Mouse (Mus musculus): ENCODE results near the gene Kcnj1.

The Kcnj1 gene

DNA sequence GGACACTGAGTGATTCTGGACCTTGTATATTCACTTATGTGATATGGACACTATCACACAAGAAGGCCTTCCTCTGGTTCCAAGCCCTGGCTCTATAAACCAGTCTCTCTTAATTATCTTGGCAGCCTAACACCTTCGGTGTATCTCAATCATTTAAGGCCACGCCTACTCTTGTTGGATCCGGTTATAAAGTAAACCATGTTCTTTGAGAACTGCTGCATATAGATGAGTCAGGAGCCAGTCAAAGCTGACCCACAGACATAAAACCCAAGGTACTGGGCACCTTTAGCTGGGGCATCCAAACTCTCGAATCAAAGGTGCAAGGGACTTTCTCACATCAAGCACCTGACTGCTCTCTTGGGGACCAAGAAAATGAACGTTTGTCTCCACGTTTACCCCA is at the start of gene Kcnj1:
Gene Kcnj1, plus strand, starts transcription at position 292 of the 400 bp plus-strand sequence.
- DNase-seq (ENCODE audit: low spot score in 2 of 2) = no peak

DNA sequence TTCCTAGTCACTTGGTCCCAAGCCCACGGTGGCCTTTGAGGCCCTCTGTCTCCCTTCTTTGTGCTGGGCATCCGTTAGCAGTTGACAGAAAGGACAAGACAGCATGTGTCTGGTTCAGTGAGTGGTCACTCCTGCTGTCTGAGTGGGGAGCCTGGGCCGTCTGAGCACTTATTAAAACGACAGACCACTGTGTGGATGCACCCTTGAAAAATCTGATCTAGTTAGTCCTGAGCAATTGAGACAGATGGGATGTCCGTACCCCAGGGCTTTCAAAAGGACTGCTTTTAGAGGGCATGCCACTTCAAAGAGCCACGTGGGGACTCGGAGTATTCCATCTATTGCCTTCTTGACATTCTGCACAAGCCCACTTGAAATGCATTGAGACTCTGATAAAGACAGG is 48.7 kb upstream of the Kcnj1 start:
- DNase-seq (ENCODE audit: low spot score in 2 of 2) = no peak

DNA sequence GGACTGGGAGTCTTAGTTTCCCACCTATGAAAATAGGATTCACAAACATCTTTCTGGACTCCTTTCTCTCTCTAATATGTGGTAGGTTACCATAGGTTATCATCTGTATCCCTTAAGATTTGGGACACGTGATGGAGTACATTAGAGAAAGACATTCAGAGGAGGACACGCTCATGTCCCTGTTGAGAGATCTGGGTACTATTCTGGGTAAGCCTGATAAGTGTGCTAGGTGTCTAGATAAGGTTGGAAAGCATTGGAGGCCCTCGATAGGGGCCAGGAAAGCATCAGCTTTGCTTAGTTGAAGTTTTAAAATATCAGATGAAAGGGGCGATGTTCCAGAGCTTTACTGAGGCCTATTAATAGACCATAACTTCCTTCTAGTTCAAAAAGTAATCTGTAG is 43.5 kb upstream of the Kcnj1 start:
- no peak for DNase-seq (ENCODE audit: low spot score in 2 of 2)

DNA sequence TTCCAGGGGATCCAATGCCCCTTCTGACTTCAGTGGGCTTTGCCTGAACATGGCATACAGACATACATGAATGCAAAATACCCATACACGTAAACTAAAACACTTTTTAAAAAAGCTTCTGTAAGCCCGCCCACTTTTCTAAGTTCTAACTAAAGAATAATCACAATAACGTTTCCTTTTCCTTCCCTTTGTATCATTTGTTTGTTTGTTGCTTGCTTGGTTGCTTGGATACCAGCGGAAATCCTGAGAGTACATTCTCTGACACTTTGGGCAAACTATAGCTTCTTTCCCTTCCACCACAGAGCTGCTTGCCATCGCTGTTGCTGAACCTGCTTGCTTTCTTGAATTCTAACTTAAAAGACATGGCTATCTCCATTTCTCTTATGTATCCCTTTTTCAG is 41.1 kb upstream of the Kcnj1 start:
- DNase-seq (ENCODE audit: low spot score in 2 of 2) = no peak

DNA sequence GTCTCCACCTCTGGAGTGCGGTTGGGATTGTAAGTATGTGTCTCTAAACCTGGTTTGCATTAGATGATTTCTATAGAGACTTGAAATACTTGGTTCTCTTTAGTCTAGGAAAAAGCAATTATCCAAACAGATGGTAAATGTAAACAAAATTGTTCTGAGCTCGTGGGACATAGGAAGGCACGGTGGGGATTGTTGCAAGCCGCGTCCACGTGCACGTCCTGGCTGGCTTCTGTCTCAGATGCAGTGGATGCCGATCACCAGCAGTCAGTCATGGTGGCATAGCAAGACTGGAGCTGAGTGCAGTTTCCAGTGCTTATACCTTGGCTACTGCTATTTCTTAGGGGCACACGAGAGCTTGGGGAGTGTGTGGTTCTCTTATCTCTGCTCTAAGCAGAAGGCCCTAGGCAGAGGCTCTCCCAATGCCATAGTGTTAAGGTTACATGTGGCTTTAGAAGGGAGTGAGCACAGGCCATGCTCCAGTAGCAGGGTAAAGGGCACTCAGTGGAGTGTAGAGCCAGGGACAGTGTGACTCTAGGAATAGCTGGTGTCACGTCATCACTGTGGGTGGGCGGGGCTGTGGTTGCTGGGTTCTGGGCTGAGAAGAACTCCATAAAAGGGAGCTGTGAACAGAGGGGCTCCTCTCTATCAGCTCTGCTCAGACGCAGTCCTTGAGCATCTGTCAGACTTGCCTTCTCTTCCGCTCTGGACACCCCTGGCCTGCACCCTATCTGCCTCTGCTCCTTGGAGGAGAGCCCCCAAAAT is 36.7 kb upstream of the Kcnj1 start:
- DNase-seq (ENCODE audit: low spot score in 2 of 2) = no peak

DNA sequence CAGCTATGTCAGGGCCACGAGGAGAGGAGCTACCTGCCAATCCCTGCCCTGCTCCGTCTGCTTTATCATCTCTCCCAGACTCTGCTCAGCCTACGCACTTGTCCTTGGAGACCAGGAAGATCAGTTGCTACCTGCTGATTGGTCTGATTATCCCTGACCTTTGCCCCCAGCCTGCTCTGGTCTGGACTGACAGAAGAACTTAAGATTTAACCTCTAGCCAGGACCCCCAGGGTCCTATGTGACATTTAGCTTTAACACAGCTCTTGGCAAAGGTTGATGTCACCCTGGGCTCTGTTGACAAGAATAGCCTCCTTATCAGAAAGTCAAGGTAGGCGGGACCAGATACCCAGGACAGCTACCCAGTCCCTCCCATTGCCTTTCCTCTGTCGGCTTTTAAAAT is 31.5 kb upstream of the Kcnj1 start:
- DNase-seq (ENCODE audit: low spot score in 2 of 2) = no peak

GRCm38 (mm10) chr9:32342929-32343328 is 29.4 kb upstream of the Kcnj1 start:
- no peak for DNase-seq (ENCODE audit: low spot score in 2 of 2)

- DNase-seq (ENCODE audit: low spot score in 2 of 2) = no peak
Observed at GRCm38 (mm10) chr9:32344051-32344450, 28.2 kb upstream of the Kcnj1 start, which contains the start of gene Kcnj5. Kcnj5 (minus strand) TSS chr9:32344350.

DNA sequence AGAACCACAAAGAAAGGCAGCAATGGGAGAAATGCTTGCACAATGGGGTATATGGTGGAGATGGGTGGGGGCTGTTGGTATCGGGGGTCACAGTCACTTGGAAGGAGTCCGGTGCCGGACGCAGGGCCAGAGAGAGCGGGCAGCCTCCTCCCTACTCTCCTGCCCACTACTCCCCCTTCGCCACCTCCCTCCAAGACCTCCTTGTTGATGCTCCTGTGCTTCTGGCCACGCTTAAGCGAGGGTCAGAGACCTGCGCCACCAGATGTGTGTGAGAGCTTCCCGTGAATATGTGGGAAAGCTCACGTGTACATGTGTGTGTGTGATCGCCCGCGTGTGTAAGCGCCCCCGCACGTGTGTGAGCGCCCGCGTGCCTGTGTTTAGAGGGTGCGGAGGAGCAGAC is 27.8 kb upstream of the Kcnj1 start:
- no peak for DNase-seq (ENCODE audit: low spot score in 2 of 2)

GRCm38 (mm10) chr9:32348096-32348495 is 24.2 kb upstream of the Kcnj1 start:
- DNase-seq (ENCODE audit: low spot score in 2 of 2) = no peak

- DNase-seq (ENCODE audit: low spot score in 2 of 2) = no peak
Observed at GRCm38 (mm10) chr9:32349344-32349743, 22.9 kb upstream of the Kcnj1 start.

DNA sequence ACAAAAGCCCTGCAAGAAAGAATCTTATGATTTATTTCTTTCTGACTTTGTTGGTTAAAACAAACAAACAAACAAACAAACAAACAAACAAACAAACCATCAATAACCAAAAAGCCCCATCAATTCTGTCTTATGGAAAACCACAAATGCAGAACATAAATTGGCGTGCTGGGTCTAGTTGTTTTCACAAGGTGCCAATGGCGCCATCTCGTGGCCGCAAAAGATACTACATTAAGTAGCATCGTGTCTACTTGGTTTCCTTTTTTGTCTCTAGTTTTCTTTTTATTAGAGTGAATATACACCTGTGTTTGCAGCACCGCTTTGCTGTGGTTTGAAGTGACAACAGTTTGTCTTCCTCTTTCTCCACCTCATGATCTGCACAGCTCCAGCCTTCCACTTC is 22.0 kb upstream of the Kcnj1 start:
- DNase-seq (ENCODE audit: low spot score in 2 of 2) = peak; percentile 27 to 65

DNA sequence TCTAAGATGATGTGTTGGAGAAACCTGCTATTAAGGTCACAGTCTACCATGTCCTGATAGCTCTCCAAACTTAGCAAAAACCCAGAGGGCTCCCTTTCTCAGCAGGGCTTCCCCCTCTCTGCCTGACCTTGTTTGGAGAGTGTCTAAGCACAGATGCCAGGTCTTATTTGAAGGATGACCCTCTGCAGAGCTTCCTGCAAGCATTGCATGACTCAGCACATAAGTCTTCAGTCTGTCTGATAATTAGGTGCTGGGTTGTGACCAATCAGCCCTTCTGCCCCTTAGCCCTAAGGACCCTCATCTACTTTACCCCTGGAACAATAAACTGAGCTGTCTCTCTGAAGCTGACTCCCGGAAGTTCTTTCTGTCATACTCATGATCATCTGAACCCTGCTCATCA is 11.5 kb upstream of the Kcnj1 start:
- DNase-seq (ENCODE audit: low spot score in 2 of 2) = no peak

DNA sequence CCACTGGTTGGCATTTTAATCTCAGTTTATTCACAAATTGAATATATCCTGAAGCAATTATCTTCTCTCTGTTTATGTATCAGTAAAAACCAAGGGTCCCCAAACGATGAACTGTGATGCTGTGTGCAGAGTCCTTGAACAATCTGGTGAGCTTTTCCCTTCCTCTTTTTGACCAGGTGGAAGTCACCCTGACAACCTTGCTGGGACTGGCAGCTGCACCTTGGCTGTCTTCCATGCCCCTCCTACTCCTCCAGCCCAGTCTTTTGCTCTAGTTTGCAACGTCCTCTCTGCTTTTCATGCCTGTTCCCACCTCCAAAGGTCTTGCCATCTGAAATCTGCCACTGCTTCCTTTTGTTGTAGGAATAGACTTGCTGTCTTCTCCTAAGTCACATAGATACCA is 3.5 kb upstream of the Kcnj1 start:
- DNase-seq (ENCODE audit: low spot score in 2 of 2) = no peak

DNA sequence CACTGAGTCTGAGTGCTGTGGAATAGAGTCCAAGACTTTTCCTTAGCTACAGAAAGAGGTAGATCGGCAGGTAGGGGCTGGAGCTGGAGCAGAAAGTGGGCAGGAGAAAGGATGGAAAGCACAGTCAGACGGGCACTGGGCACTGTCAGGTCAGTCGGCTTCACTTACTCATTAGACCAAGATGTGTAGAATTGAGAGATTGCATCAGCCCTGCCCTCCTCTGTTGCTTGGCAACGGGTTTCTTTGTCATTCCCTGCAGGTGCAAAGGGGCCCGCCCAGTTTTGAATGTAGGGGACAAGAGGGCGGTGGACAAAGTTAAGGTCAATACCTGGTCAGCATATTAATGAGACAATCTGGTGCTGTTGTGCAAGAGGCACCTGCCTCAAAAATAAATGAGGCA is 2.9 kb upstream of the Kcnj1 start:
- no peak for DNase-seq (ENCODE audit: low spot score in 2 of 2)

- DNase-seq (ENCODE audit: low spot score in 2 of 2) = no peak
Observed at GRCm38 (mm10) chr9:32373656-32374055, 1.4 kb downstream of the Kcnj1 start.

DNA sequence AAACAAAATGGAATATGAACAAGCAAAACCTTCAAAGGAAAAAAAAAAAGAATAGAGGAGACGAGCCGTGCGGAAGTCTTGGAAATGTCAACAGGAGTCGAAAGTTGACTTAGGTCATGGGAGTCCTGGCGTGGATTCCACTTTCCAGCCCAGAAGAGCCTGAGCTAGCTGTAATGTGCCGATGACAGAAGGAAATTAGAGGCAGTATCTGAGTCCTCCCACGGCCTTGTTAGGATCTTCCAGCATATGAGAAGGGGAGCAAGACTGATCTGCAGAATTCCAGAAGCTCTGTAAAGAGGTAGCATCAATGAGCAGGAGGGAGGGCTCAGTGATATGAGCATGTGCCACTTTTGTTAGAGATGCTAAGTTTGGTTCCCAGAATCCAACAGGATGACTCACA is 3.7 kb downstream of the Kcnj1 start:
- no peak for DNase-seq (ENCODE audit: low spot score in 2 of 2)

- DNase-seq (ENCODE audit: low spot score in 2 of 2) = no peak
Observed at GRCm38 (mm10) chr9:32376863-32377590, 4.7 kb downstream of the Kcnj1 start.

GRCm38 (mm10) chr9:32384906-32385305 is 12.6 kb downstream of the Kcnj1 start:
- DNase-seq (ENCODE audit: low spot score in 2 of 2) = no peak

DNA sequence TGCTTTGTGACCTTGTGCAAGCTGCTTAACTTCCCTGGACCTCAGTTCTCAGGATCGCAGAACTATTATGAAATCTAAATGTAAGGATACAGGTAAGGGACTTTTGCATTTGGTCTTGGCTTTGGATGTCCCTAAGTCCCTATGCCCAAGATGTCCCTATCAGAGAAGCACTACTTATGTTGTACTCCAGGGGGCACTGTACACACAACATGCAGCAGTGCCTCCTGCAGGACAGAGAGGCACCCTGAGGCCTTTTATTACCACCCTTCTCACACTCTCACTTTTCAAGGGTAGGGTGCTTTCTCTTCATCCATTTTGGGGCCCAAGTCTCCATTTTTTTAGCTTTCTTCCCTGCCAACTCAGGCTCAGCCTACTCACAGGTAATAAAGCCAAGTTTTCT is 15.8 kb downstream of the Kcnj1 start:
- DNase-seq (ENCODE audit: low spot score in 2 of 2) = no peak

DNA sequence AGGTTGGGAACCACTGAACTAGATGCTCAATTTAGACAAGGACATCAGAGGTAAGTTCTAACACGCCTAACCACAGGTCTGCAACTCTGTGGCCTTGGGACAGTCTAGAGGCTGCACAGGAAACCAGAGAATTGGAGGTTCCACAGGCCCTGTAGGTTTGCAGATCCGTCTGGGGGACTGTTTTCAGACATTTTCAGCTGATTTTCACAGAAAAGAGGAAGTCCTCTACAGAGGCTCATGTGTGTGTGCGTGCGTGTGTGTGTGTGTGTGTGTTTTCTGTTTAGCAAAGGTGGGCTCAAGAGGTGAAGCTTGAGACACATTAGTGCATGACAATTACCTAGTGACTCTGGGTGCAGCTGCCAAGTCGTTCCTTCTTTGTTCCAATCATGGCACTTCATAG is 18.8 kb downstream of the Kcnj1 start:
- DNase-seq (ENCODE audit: low spot score in 2 of 2) = no peak

DNA sequence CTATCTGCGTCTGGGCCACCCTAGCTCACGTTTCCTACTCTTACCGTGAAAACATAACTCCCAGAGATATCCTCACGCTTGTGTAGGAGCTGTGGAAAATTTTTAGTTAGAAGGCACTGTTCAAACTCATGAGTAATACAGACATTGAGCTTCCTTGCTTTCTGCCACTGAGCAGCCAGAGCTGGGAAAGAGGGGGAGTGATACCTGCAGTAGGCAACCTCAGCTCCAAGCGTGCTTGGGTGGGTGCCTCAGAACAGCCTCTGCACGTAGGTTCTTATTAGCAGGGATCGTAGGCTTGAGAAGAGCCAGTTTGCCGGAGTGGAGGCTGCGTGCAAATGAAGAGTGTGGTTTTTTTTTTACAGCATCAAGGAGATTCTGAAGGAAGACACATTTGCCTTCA is 19.4 kb downstream of the Kcnj1 start:
- peak in 1 of 2 experiments; percentile 13 for DNase-seq (ENCODE audit: low spot score in 2 of 2)

DNA sequence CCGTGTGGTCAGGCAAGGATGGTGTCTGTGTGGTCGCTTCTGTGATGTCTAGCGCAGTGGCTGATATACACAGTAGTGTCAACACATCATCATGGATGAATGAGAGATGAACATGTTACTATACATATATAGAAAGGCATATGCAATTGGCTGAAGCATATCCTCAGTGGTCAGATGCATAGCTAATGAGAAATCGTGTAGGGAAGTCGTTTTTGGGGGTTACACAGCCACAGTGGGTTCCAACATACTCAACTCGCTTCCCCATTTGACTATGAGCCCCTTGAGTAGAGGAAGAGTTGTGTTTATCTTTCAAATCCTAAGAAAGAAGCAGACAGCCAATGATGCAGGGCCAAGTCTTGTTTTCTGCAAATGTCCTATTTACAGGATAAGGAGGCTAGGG is 20.4 kb downstream of the Kcnj1 start:
- no peak for DNase-seq (ENCODE audit: low spot score in 2 of 2)

Measured in frontal cortex, postnatal 10 days (tissue).